Mouse (Mus musculus) MEL (cell line): ENCODE measurements around the gene Dlg1. TPM values are rescaled to one million over a fixed set of nuclear protein-coding genes. Genes with fewer than 3 reads are reported as not detected.

Experiments
- DNase-seq: peaks from one replicate; pipeline ENCODE4 v3.0.0; 2011; ENCODE audit warnings: low read depth, low spot score
- H3K27ac ChIP-seq: 2 replicates; pipeline ENCODE4 v1.5.1; 2012; ENCODE audit warnings: low read depth, mild to moderate bottlenecking, control low read depth, low read length, moderate library complexity; ENCODE audit not compliant: control insufficient read depth
- H3K27me3 ChIP-seq, 2 experiments: fragments of 150-350 bp in 1 of 2; sonication (generic) in 1 of 2; 2 replicates each; pipeline ENCODE4 v1.6.1; 2012; ENCODE audit warnings: low read length in 2 of 2, mild to moderate bottlenecking in 2 of 2, improper control_type of control experiment in 1 of 2, moderate library complexity in 1 of 2; ENCODE audit not compliant: insufficient read depth in 2 of 2, control insufficient read depth in 1 of 2
- H3K36me3 ChIP-seq, 2 experiments: 2 replicates each; pipeline ENCODE4 v1.6.1; 2012 to 2014; ENCODE audit warnings: low read length in 2 of 2, improper control_type of control experiment in 1 of 2, inconsistent platforms in 1 of 2, mild to moderate bottlenecking in 1 of 2; ENCODE audit not compliant: insufficient read depth in 2 of 2, control insufficient read depth in 1 of 2
- H3K4me1 ChIP-seq, 2 experiments: fragments of 150-350 bp in 1 of 2; sonication (generic) in 1 of 2; 2 replicates each; pipeline ENCODE4 v1.6.1; 2012; ENCODE audit warnings: low read length in 2 of 2, improper control_type of control experiment in 1 of 2, mild to moderate bottlenecking in 1 of 2; ENCODE audit not compliant: insufficient read depth in 2 of 2, control insufficient read depth in 1 of 2
- H3K4me3 ChIP-seq, 2 experiments: fragments of 150-350 bp in 1 of 2; sonication (generic) in 1 of 2; 2 replicates each; pipeline ENCODE4 v1.5.1; 2012; ENCODE audit warnings: low read depth in 2 of 2, low read length in 2 of 2, mild to moderate bottlenecking in 2 of 2, moderate library complexity in 2 of 2, control low read depth in 1 of 2, improper control_type of control experiment in 1 of 2; ENCODE audit not compliant: control insufficient read depth in 1 of 2, insufficient read depth in 1 of 2
- H3K79me2 ChIP-seq: 2 replicates; pipeline ENCODE4 v1.6.1; 2012; ENCODE audit warnings: mild to moderate bottlenecking, low read length, moderate library complexity; ENCODE audit not compliant: control insufficient read depth, poor library complexity, insufficient read depth
- H3K9ac ChIP-seq: 2 replicates; pipeline ENCODE4 v1.6.1; 2012; ENCODE audit warnings: low read depth, mild to moderate bottlenecking, control low read depth, low read length, moderate library complexity; ENCODE audit not compliant: control insufficient read depth, poor library complexity, severe bottlenecking
- H3K9me3 ChIP-seq: fragments of 150-350 bp; sonication (generic); replicated peaks from 2 replicates; pipeline ENCODE4 v1.6.1; 2012; ENCODE audit warnings: mild to moderate bottlenecking, low read length, improper control_type of control experiment, moderate library complexity; ENCODE audit not compliant: insufficient read depth
- CTCF ChIP-seq, 3 experiments: IDR thresholded peaks in 2 of 3; conservative IDR thresholded peaks in 1 of 3; 2 replicates each; pipeline ENCODE4 v1.5.1; 2011 to 2012; ENCODE audit warnings: low read length in 3 of 3, low read depth in 2 of 3, mild to moderate bottlenecking in 2 of 3, improper control_type of control experiment in 1 of 3, inconsistent platforms in 1 of 3, mixed read lengths in 1 of 3, moderate library complexity in 1 of 3; ENCODE audit not compliant: control insufficient read depth in 1 of 3, insufficient read depth in 1 of 3, poor library complexity in 1 of 3, severe bottlenecking in 1 of 3
- ELF1 ChIP-seq: IDR thresholded peaks from 2 replicates; pipeline ENCODE4 v1.6.1; 2014; ENCODE audit warnings: low read depth, mild to moderate bottlenecking, inconsistent platforms, low read length, improper control_type of control experiment, moderate library complexity
- ETS1 ChIP-seq: IDR thresholded peaks from 2 replicates; pipeline ENCODE4 v1.6.1; 2012; ENCODE audit warnings: low read depth, mild to moderate bottlenecking, inconsistent platforms, low read length, improper control_type of control experiment, moderate library complexity
- HCFC1 ChIP-seq: IDR thresholded peaks from 2 replicates; pipeline ENCODE4 v1.6.1; 2012; ENCODE audit warnings: low read depth, mild to moderate bottlenecking, inconsistent platforms, low read length, improper control_type of control experiment, moderate library complexity
- JUND ChIP-seq: IDR thresholded peaks from 2 replicates; pipeline ENCODE4 v1.6.1; 2011; ENCODE audit warnings: low read depth, mild to moderate bottlenecking, improper control_type of control experiment, low read length
- MAX ChIP-seq: IDR thresholded peaks from 2 replicates; pipeline ENCODE4 v1.6.1; 2011; ENCODE audit warnings: low read length, improper control_type of control experiment
- MEF2A ChIP-seq: IDR thresholded peaks from 2 replicates; pipeline ENCODE4 v1.6.1; 2014; ENCODE audit warnings: low read depth, mild to moderate bottlenecking, inconsistent platforms, low read length, improper control_type of control experiment; ENCODE audit not compliant: poor library complexity, insufficient replicate concordance, severe bottlenecking; ENCODE audit errors: extremely low read depth
- MXI1 ChIP-seq: IDR thresholded peaks from 2 replicates; pipeline ENCODE4 v1.6.1; 2011; ENCODE audit warnings: mild to moderate bottlenecking, low read depth, low read length, improper control_type of control experiment
- MYC ChIP-seq: IDR thresholded peaks from 2 replicates; pipeline ENCODE4 v1.6.1; 2011; ENCODE audit warnings: low read depth, mild to moderate bottlenecking, low read length, improper control_type of control experiment, moderate library complexity
- POLR2AphosphoS5 ChIP-seq: IDR thresholded peaks from 2 replicates; pipeline ENCODE4 v1.6.1; 2012; ENCODE audit warnings: low read depth, borderline replicate concordance, mild to moderate bottlenecking, inconsistent platforms, low read length, moderate library complexity, mixed read lengths
- RAD21 ChIP-seq: IDR thresholded peaks from 2 replicates; pipeline ENCODE4 v1.6.1; 2011; ENCODE audit warnings: mild to moderate bottlenecking, low read depth, low read length, improper control_type of control experiment
- RCOR1 ChIP-seq: IDR thresholded peaks from 2 replicates; pipeline ENCODE4 v1.6.1; 2012; ENCODE audit warnings: low read depth, mild to moderate bottlenecking, inconsistent platforms, low read length, improper control_type of control experiment
- ZC3H11A ChIP-seq: IDR thresholded peaks from 2 replicates; pipeline ENCODE4 v1.6.1; 2012; ENCODE audit warnings: low read depth, mild to moderate bottlenecking, inconsistent platforms, low read length, improper control_type of control experiment
- ZKSCAN1 ChIP-seq: IDR thresholded peaks from 2 replicates; pipeline ENCODE4 v1.6.1; 2012; ENCODE audit warnings: low read depth, mild to moderate bottlenecking, inconsistent platforms, low read length, improper control_type of control experiment, moderate library complexity
- ZNF384 ChIP-seq: IDR thresholded peaks from 2 replicates; pipeline ENCODE4 v1.6.1; 2012; ENCODE audit warnings: low read depth, mild to moderate bottlenecking, inconsistent platforms, low read length, improper control_type of control experiment
- polyA plus RNA-seq, 2 experiments: library from polyadenylated mRNA; stranded (reverse) in 1 of 2; unstranded in 1 of 2; fragments of >175 nt in 1 of 2; fragments of >200 nt in 1 of 2; gene quantifications; 2 replicates each; pipeline versions ENCODE4 v1.2.1 to v1.2.4; 2012; ENCODE audit warnings: low replicate concordance in 2 of 2, low read depth in 1 of 2; ENCODE audit not compliant: insufficient read length in 2 of 2, insufficient read depth in 1 of 2, missing spikeins in 1 of 2
- total RNA-seq: library from RNA; depleted of rRNA; stranded (reverse); fragments of 300-350 nt; gene quantifications from 2 replicates; pipeline ENCODE4 v1.2.3, GENCODE M21; 2012

Dlg1 gene
- total and polyA plus RNA-seq, 3 experiments, result 25.7 to 74.6 (median 33.9) TPM

DNA sequence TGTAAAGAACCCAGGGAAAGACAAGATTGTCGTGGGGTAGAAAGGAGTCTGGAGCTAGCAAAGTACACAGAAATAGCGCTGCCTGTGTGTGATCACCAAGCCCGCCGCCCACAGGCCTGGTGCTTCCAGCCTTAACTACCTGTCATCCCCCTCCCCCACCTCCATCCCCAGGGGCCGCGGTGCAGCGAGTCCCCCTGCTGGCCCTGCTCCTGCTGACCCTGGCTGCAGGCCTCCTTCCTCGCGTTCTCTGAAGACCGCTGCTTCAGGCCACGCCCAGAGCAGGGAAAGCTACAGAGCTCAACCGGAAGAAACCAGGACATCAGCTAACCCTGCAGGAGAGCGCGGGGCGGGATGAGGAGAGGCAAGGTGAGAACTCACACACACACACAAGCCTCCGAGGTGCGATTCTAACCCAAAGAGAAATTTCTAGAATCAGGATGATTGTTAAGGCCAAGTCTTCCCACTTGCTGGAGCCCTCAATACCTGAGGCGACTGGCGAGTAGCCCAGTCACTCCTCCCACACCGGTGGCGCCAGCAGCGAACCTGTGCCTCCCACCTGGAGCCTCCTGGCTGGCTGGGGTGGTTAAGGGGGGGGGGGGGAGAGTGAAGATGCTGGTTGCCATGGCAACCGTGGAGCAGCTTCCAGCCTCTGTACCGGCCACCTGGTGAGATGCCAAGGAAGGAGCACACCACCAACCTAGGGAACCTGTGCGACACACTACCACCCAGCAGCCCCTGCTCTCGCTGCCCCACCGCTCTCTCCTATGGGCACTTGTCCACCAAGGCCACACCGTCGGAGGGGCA is 233.9 kb downstream of the Dlg1 start:
- H3K4me3 ChIP-seq, result no peak overlapping the region
- H3K27me3 ChIP-seq, result peaks cover 0 to 1% of the 10 kb centered on the region in 2 experiments; a peak in 1 of 4 replicates
- no peak for DNase-seq
- no peak overlapping the region for H3K27ac ChIP-seq
- no peaks in the 10 kb centered on the region for H3K79me2 ChIP-seq
- no peaks in the 10 kb centered on the region for H3K4me1 ChIP-seq
- TF ChIP-seq RCOR1, result no peak
- no peak for TF ChIP-seq ZKSCAN1
- no peak for TF ChIP-seq ELF1
- no peak for TF ChIP-seq HCFC1
- no peaks in the 10 kb centered on the region for H3K36me3 ChIP-seq
- H3K9ac ChIP-seq, result no peak overlapping the region
- H3K9me3 ChIP-seq, result no peaks in the 10 kb centered on the region

DNA sequence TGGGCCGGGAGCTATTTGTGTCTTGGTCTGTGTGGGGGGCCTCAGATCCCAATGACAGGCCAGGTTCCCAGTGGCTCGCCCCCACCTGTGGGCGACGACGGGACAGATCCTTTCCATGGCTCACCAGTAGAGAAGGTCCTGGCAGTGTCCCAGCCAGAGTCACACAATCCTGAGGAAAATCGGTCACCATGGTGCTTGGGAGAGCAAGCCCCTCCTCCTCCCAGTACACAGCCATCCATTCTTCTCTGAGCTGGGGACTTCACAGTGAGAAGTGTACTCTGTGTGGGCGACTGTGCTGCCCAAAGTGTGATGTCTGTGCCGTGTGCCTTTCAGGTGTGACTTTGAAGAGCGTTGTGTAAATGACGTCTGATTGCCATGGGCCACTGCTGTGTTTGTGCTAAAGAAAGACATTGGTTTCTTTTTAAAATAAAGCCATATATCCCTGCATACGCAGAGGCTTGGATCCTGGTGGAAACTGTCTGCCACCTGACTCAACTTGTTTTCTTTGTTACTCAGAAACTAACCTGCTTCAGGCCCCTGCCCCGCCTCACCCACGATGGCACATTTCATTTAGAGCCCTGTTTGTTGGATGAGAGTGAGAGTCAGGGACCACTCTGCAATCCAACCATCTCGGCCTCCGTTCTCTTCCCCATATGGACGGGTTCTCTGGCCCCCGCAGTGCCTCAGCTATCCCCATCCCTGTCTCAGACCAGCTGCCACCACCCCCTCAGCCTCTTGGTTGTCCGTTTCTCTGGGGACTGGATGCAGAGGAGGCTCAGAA is 235.5 kb downstream of the Dlg1 start:
- Histone ChIP-seq H3K9ac (no peak overlapping the region), H3K27me3 (peaks cover 0 to 1% of the 10 kb centered on the region in 2 experiments; a peak in 1 of 4 replicates), H3K36me3 (no peaks in the 10 kb centered on the region), H3K27ac (no peak overlapping the region), H3K79me2 (no peaks in the 10 kb centered on the region)
- DNase-seq, result no peak
- no peak for TF ChIP-seq POLR2AphosphoS5
- TF ChIP-seq CTCF (IDR thresholded peaks at IDR 0.05 in 2 of 3, conservative IDR thresholded peaks at IDR 0.05 in 1 of 3; ENCODE audit: control insufficient read depth in 1 of 3, insufficient read depth in 1 of 3, low read depth in 2 of 3, low read length in 3 of 3, poor library complexity in 1 of 3, severe bottlenecking in 1 of 3), result no peak
- no peak for TF ChIP-seq MEF2A
- TF ChIP-seq RAD21, result no peak
- TF ChIP-seq JUND, result no peak
- TF ChIP-seq ELF1, result no peak
- no peak for TF ChIP-seq ZC3H11A
- no peak for TF ChIP-seq ETS1
- no peak for TF ChIP-seq MAX
- TF ChIP-seq ZNF384, result no peak
- TF ChIP-seq MXI1, result no peak
- no peak for TF ChIP-seq MYC
- TF ChIP-seq, all 39 proteins: peak for 0
- H3K4me3 ChIP-seq, result no peak overlapping the region
- no peaks in the 10 kb centered on the region for H3K9me3 ChIP-seq
- no peaks in the 10 kb centered on the region for H3K4me1 ChIP-seq
